Mouse (Mus musculus): ENCODE measurements around the gene Afap1l2. TPM values are rescaled to one million over a fixed set of nuclear protein-coding genes. Genes with fewer than 3 reads are reported as not detected.
A peak's percentile ranks its signal among the peaks of the same experiment; 100 is the strongest.

Gene Afap1l2
- polyA plus RNA-seq, 1 experiment from 2014 or later = 3.0 TPM

DNA sequence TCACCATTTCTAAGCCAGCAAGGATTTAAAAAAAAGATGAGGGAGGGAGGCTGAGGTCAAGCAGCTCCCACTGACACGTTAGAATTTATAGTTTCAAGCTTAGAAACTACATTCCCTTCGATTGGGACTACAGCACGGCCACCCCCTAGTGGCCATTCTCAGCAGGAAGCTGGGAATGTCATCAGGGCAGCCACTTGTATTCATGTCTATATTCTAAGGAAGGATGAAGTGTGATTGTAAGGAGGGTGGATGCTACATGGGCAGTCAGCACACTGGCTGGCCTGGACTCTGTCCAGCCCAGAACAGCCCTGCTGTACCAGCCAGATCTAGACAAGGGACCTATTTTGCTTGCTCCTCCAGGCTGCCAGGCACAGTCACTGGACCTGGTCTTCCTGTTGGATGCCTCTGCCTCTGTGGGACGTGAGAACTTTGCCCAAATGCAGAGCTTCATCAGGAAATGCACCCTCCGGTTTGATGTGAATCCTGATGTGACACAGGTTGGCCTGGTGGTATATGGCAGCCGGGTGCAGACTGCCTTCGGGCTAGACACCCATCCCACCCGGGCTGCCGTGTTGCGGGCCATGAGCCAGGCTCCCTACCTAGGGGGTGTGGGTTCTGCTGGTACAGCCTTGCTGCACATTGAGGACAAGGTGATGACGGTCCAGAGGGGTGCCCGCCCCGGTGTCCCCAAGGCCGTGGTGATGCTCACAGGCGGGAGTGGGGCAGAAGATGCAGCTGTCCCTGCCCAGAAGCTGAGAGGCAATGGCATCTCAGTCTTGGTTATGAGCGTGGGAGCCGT lies 99.4 kb downstream of the Afap1l2 start:
- no peaks in the 10 kb centered on the region for H3K36me3 ChIP-seq (ENCODE audit: control insufficient read depth, insufficient read depth, low read length)
- 77% methylated on average over 17 of the region's 17 CpGs for WGBS
- H3K4me1 ChIP-seq (ENCODE audit: control insufficient read depth, insufficient read depth, low read length) = peaks cover 2% of the 10 kb centered on the region; the same call in 1 of the 2 replicates
- H3K9ac ChIP-seq (ENCODE audit: low read length) = no peak overlapping the region
- no peak overlapping the region for H3K27ac ChIP-seq (ENCODE audit: low read depth, low read length)
- no peaks in the 10 kb centered on the region for H3K27me3 ChIP-seq (ENCODE audit: control insufficient read depth, insufficient read depth, low read length)
- H3K9me3 ChIP-seq (ENCODE audit: control insufficient read depth, low read length) = no peaks in the 10 kb centered on the region
- H3K4me2 ChIP-seq = no peak overlapping the region
- peak; percentile 90 for DNase-seq (ENCODE audit: low spot score, missing footprints)
- H3K4me3 ChIP-seq (ENCODE audit: low read depth, low read length) = no peak overlapping the region
- ATAC-seq (ENCODE audit: low FRiP score) = no peak

DNA sequence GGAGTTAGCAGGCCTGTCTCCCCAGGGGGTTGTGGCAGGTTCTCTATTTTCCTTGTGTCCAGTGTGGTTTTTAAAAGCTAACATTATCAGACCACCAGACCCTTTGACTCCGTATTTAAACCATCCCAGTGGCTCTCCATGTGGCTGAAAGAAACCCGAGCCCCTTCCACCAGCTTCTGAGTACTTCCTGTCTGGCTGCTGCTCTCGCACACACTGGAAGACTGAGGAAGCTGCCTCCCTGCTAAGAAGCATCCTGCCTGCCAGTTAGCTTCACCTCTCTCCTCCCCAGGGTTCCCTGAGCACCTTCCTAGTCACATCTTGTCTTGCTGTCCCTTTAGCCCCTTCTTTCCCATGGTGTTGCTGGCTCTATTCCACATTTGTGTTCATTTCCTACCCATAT lies 100.2 kb downstream of the Afap1l2 start:
- H3K9ac ChIP-seq (ENCODE audit: low read length) = no peak overlapping the region; the same call in 1 of the 2 replicates
- no peaks in the 10 kb centered on the region for H3K27me3 ChIP-seq (ENCODE audit: control insufficient read depth, insufficient read depth, low read length)
- no peak overlapping the region for H3K4me2 ChIP-seq
- WGBS = 73% methylated on average over 3 of the region's 3 CpGs
- no peak for ATAC-seq (ENCODE audit: low FRiP score)
- no peak overlapping the region for H3K4me3 ChIP-seq (ENCODE audit: low read depth, low read length)
- H3K4me1 ChIP-seq (ENCODE audit: control insufficient read depth, insufficient read depth, low read length) = peaks cover 2% of the 10 kb centered on the region; the same call in 1 of the 2 replicates
- no peaks in the 10 kb centered on the region for H3K36me3 ChIP-seq (ENCODE audit: control insufficient read depth, insufficient read depth, low read length)
- H3K9me3 ChIP-seq (ENCODE audit: control insufficient read depth, low read length) = no peaks in the 10 kb centered on the region
- DNase-seq (ENCODE audit: low spot score, missing footprints) = no peak
- no peak overlapping the region for H3K27ac ChIP-seq (ENCODE audit: low read depth, low read length)

- no peaks in the 10 kb centered on the region for H3K36me3 ChIP-seq (ENCODE audit: control insufficient read depth, insufficient read depth, low read length)
- H3K27ac ChIP-seq (ENCODE audit: low read depth, low read length) = no peak overlapping the region
- no peak overlapping the region for H3K9ac ChIP-seq (ENCODE audit: low read length)
- H3K27me3 ChIP-seq (ENCODE audit: control insufficient read depth, insufficient read depth, low read length) = no peaks in the 10 kb centered on the region
- ATAC-seq (ENCODE audit: low FRiP score) (no peak), DNase-seq (ENCODE audit: low spot score, missing footprints) (no peak)
- H3K9me3 ChIP-seq (ENCODE audit: control insufficient read depth, low read length) = no peaks in the 10 kb centered on the region
- H3K4me3 ChIP-seq (ENCODE audit: low read depth, low read length) = no peak overlapping the region
- WGBS = 78% methylated on average over 7 of the region's 7 CpGs
- H3K4me2 ChIP-seq = no peak overlapping the region
- H3K4me1 ChIP-seq (ENCODE audit: control insufficient read depth, insufficient read depth, low read length) = peaks cover 2% of the 10 kb centered on the region; the same call in 1 of the 2 replicates
Measured at GRCm38 (mm10) chr19:56905395-56905794, 102.6 kb downstream of the Afap1l2 start.

GRCm38 (mm10) chr19:56904095-56904494 lies 103.9 kb downstream of the Afap1l2 start:
- Histone ChIP-seq H3K27me3 (ENCODE audit: control insufficient read depth, insufficient read depth, low read length) (no peaks in the 10 kb centered on the region), H3K9ac (ENCODE audit: low read length) (no peak overlapping the region), H3K4me2 (no peak overlapping the region), H3K36me3 (ENCODE audit: control insufficient read depth, insufficient read depth, low read length) (no peaks in the 10 kb centered on the region), H3K4me1 (ENCODE audit: control insufficient read depth, insufficient read depth, low read length) (peaks cover 2% of the 10 kb centered on the region; the same call in 1 of the 2 replicates), H3K4me3 (ENCODE audit: low read depth, low read length) (no peak overlapping the region), H3K9me3 (ENCODE audit: control insufficient read depth, low read length) (no peaks in the 10 kb centered on the region), H3K27ac (ENCODE audit: low read depth, low read length) (no peak overlapping the region)
- no peak for ATAC-seq (ENCODE audit: low FRiP score)
- 84% methylated on average over 3 of the region's 3 CpGs for WGBS
- no peak for DNase-seq (ENCODE audit: low spot score, missing footprints)

DNA sequence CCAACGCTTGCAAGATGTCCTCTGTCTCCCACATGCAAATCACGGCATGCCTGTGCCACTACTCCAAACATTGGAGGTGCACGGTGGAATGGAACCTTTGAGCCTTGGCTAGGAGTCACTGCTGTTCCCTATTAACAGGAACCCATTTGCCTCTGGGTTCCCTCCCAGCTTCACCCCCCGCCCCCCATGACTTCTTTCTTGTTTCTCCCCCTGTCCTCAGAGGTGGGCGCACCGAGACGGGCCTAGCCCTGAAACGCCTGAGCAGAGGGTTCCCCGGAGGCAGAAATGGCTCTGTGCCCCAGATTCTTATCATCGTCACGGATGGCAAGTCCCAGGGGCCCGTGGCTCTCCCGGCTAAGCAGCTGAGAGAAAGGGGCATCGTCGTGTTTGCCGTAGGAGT lies 110.4 kb downstream of the Afap1l2 start:
- Histone ChIP-seq H3K27me3 (ENCODE audit: control insufficient read depth, insufficient read depth, low read length) (no peaks in the 10 kb centered on the region), H3K9me3 (ENCODE audit: control insufficient read depth, low read length) (no peaks in the 10 kb centered on the region), H3K4me1 (ENCODE audit: control insufficient read depth, insufficient read depth, low read length) (no peaks in the 10 kb centered on the region), H3K9ac (ENCODE audit: low read length) (no peak overlapping the region), H3K27ac (ENCODE audit: low read depth, low read length) (no peak overlapping the region), H3K4me3 (ENCODE audit: low read depth, low read length) (no peak overlapping the region), H3K36me3 (ENCODE audit: control insufficient read depth, insufficient read depth, low read length) (no peaks in the 10 kb centered on the region), H3K4me2 (no peak overlapping the region)
- 83% methylated on average over 16 of the region's 16 CpGs for WGBS
- DNase-seq (ENCODE audit: low spot score, missing footprints) (no peak), ATAC-seq (ENCODE audit: low FRiP score) (no peak)

DNA sequence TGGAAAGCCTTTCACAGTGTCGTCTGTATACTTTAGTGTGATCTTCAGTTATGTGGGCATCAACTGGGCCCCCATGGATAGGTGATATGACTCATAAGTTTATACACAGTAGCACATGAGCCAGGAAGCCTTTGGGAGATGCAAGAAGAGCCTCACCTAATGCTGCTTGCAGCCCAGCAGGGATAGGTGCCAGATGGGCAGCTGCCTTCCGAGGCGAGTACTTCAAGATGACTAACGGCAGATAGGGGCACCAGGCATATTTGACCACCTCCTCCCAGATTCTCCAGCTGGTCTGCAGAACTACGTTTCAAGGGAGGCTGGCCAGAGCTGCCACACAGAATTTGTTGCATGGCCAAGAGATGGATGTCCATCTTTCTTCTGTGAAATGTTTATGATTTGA lies 114.7 kb downstream of the Afap1l2 start:
- Histone ChIP-seq H3K9ac (ENCODE audit: low read length) (no peak overlapping the region), H3K4me1 (ENCODE audit: control insufficient read depth, insufficient read depth, low read length) (0 out of 2 replicates have a peak, but pooled peaks cover 3% of the 10 kb centered on the region), H3K9me3 (ENCODE audit: control insufficient read depth, low read length) (no peaks in the 10 kb centered on the region), H3K36me3 (ENCODE audit: control insufficient read depth, insufficient read depth, low read length) (no peaks in the 10 kb centered on the region), H3K4me3 (ENCODE audit: low read depth, low read length) (no peak overlapping the region), H3K27me3 (ENCODE audit: control insufficient read depth, insufficient read depth, low read length) (no peaks in the 10 kb centered on the region), H3K27ac (ENCODE audit: low read depth, low read length) (no peak overlapping the region), H3K4me2 (no peak overlapping the region)
- ATAC-seq (ENCODE audit: low FRiP score) (no peak), DNase-seq (ENCODE audit: low spot score, missing footprints) (no peak)
- WGBS = 93% methylated on average over 5 of the region's 5 CpGs

- no peak overlapping the region for H3K9ac ChIP-seq (ENCODE audit: low read length)
- H3K4me3 ChIP-seq (ENCODE audit: low read depth, low read length) = no peak overlapping the region
- no peaks in the 10 kb centered on the region for H3K36me3 ChIP-seq (ENCODE audit: control insufficient read depth, insufficient read depth, low read length)
- H3K27me3 ChIP-seq (ENCODE audit: control insufficient read depth, insufficient read depth, low read length) = no peaks in the 10 kb centered on the region
- ATAC-seq (ENCODE audit: low FRiP score) (no peak), DNase-seq (ENCODE audit: low spot score, missing footprints) (no peak)
- no peak overlapping the region for H3K27ac ChIP-seq (ENCODE audit: low read depth, low read length)
- no peaks in the 10 kb centered on the region for H3K9me3 ChIP-seq (ENCODE audit: control insufficient read depth, low read length)
- 82% methylated on average over 5 of the region's 5 CpGs for WGBS
- H3K4me1 ChIP-seq (ENCODE audit: control insufficient read depth, insufficient read depth, low read length) = 0 out of 2 replicates have a peak, but pooled peaks cover 3% of the 10 kb centered on the region
- H3K4me2 ChIP-seq = no peak overlapping the region
Measured at GRCm38 (mm10) chr19:56892586-56892985, 115.4 kb downstream of the Afap1l2 start.

DNA sequence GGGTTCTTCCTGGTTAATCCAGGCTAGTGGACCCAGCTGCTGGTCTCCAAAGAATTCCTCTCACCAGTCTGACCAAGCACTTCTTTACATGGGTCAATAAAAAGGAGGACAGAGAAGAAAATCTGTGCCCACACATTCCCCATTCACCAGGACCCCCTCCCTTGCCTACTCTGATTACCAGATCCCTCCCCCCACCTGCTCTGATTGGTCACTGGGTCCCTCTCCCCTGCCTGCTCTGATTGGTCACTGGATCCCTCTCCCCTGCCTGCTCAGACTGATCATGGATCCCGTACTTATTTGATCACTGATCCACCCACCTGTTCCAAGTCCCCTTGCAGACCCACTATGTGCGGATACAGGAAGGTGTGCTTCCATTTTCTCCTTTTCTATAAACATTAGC lies 116.6 kb downstream of the Afap1l2 start:
- H3K9ac ChIP-seq (ENCODE audit: low read length) = no peak overlapping the region
- H3K27ac ChIP-seq (ENCODE audit: low read depth, low read length) = no peak overlapping the region
- no peaks in the 10 kb centered on the region for H3K27me3 ChIP-seq (ENCODE audit: control insufficient read depth, insufficient read depth, low read length)
- H3K36me3 ChIP-seq (ENCODE audit: control insufficient read depth, insufficient read depth, low read length) = no peaks in the 10 kb centered on the region
- 0 out of 2 replicates have a peak, but pooled peaks cover 3% of the 10 kb centered on the region for H3K4me1 ChIP-seq (ENCODE audit: control insufficient read depth, insufficient read depth, low read length)
- no peak overlapping the region for H3K4me2 ChIP-seq
- no peaks in the 10 kb centered on the region for H3K9me3 ChIP-seq (ENCODE audit: control insufficient read depth, low read length)
- 52% methylated on average over 2 of the region's 2 CpGs for WGBS
- ATAC-seq (ENCODE audit: low FRiP score) (peak; percentile 76; the same call in 1 of the 2 replicates), DNase-seq (ENCODE audit: low spot score, missing footprints) (no peak)
- no peak overlapping the region for H3K4me3 ChIP-seq (ENCODE audit: low read depth, low read length)

DNA sequence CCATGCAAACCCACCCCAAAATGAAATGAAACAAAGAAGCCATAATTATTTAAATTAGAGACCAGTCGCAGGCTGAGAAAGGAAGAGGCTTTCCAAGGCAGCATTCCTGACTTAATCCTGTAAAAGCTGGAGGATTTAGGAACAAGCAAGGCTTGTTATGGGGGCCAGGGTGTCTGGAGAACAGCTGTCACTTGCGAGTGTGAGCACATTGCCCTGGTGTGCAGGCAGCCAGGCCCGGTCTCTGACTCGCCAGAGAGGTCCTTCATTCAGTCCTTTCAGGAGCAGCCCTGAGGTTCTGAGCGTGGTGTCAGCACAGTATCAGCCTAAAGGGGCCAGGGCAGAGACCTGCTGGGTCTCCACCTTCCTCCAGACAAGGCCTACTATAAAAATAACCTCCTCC lies 119.4 kb downstream of the Afap1l2 start:
- no peaks in the 10 kb centered on the region for H3K9me3 ChIP-seq (ENCODE audit: control insufficient read depth, low read length)
- no peaks in the 10 kb centered on the region for H3K36me3 ChIP-seq (ENCODE audit: control insufficient read depth, insufficient read depth, low read length)
- no peak for DNase-seq (ENCODE audit: low spot score, missing footprints)
- H3K9ac ChIP-seq (ENCODE audit: low read length) = no peak overlapping the region
- no peak for ATAC-seq (ENCODE audit: low FRiP score)
- no peak overlapping the region for H3K4me3 ChIP-seq (ENCODE audit: low read depth, low read length)
- WGBS = 40% methylated on average over 5 of the region's 5 CpGs
- H3K27ac ChIP-seq (ENCODE audit: low read depth, low read length) = no peak overlapping the region
- 0 out of 2 replicates have a peak, but pooled peaks cover 3% of the 10 kb centered on the region for H3K4me1 ChIP-seq (ENCODE audit: control insufficient read depth, insufficient read depth, low read length)
- no peaks in the 10 kb centered on the region for H3K27me3 ChIP-seq (ENCODE audit: control insufficient read depth, insufficient read depth, low read length)
- H3K4me2 ChIP-seq = no peak overlapping the region
